Mouse (Mus musculus): ENCODE data around the gene Cyp39a1.

Cyp39a1 gene

GRCm38 (mm10) chr17:43677317-43677716 lies 10.1 kb downstream of the Cyp39a1 start:
- DNase-seq (ENCODE audit: low read depth, low spot score), result no peak

GRCm38 (mm10) chr17:43684086-43684485 lies 16.9 kb downstream of the Cyp39a1 start:
- DNase-seq (ENCODE audit: low read depth, low spot score), result no peak

GRCm38 (mm10) chr17:43684638-43685037 lies 17.4 kb downstream of the Cyp39a1 start:
- DNase-seq (ENCODE audit: low read depth, low spot score), result no peak

GRCm38 (mm10) chr17:43689591-43689990 lies 22.4 kb downstream of the Cyp39a1 start:
- no peak for DNase-seq (ENCODE audit: low read depth, low spot score)

GRCm38 (mm10) chr17:43698997-43699649 lies 31.9 kb downstream of the Cyp39a1 start:
- DNase-seq (ENCODE audit: low read depth, low spot score), result peak; percentile 88

- DNase-seq (ENCODE audit: low read depth, low spot score), result peak; percentile 67
These were observed 33.8 kb downstream of the Cyp39a1 start for GRCm38 (mm10) chr17:43701060-43701459.

GRCm38 (mm10) chr17:43704216-43704930 lies 37.1 kb downstream of the Cyp39a1 start:
- no peak for DNase-seq (ENCODE audit: low read depth, low spot score)

- DNase-seq (ENCODE audit: low read depth, low spot score), result peak; percentile 70
These were observed 39.5 kb downstream of the Cyp39a1 start for GRCm38 (mm10) chr17:43706749-43707148.

- peak; percentile 16 for DNase-seq (ENCODE audit: low read depth, low spot score)
These were observed 40.0 kb downstream of the Cyp39a1 start for GRCm38 (mm10) chr17:43707254-43707653.

- peak; percentile 71 for DNase-seq (ENCODE audit: low read depth, low spot score)
These were observed 44.5 kb downstream of the Cyp39a1 start for GRCm38 (mm10) chr17:43711557-43712352.

GRCm38 (mm10) chr17:43714191-43714590 lies 47.0 kb downstream of the Cyp39a1 start:
- DNase-seq (ENCODE audit: low read depth, low spot score), result no peak

GRCm38 (mm10) chr17:43716601-43717000 lies 49.4 kb downstream of the Cyp39a1 start:
- DNase-seq (ENCODE audit: low read depth, low spot score), result no peak

- DNase-seq (ENCODE audit: low read depth, low spot score), result peak; percentile 97
These were observed 52.2 kb downstream of the Cyp39a1 start for GRCm38 (mm10) chr17:43719401-43719800.

GRCm38 (mm10) chr17:43724480-43724879 lies 57.3 kb downstream of the Cyp39a1 start:
- peak; percentile 73 for DNase-seq (ENCODE audit: low read depth, low spot score)

GRCm38 (mm10) chr17:43731327-43731726 lies 64.1 kb downstream of the Cyp39a1 start:
- no peak for DNase-seq (ENCODE audit: low read depth, low spot score)

- no peak for DNase-seq (ENCODE audit: low read depth, low spot score)
These were observed 64.8 kb downstream of the Cyp39a1 start for GRCm38 (mm10) chr17:43731976-43732375.

- DNase-seq (ENCODE audit: low read depth, low spot score), result no peak
These were observed 67.0 kb downstream of the Cyp39a1 start for GRCm38 (mm10) chr17:43734252-43734651.

GRCm38 (mm10) chr17:43743933-43744332 lies 76.7 kb downstream of the Cyp39a1 start:
- DNase-seq (ENCODE audit: low read depth, low spot score), result no peak

- no peak for DNase-seq (ENCODE audit: low read depth, low spot score)
These were observed 77.2 kb downstream of the Cyp39a1 start for GRCm38 (mm10) chr17:43744425-43744824.

GRCm38 (mm10) chr17:43751146-43751545 lies 83.9 kb downstream of the Cyp39a1 start:
- no peak for DNase-seq (ENCODE audit: low read depth, low spot score)

GRCm38 (mm10) chr17:43752811-43753210 lies 85.6 kb downstream of the Cyp39a1 start:
- no peak for DNase-seq (ENCODE audit: low read depth, low spot score)

- DNase-seq (ENCODE audit: low read depth, low spot score), result no peak
These were observed 87.5 kb downstream of the Cyp39a1 start for GRCm38 (mm10) chr17:43754687-43755086.

Data from R1 (cell line).